8 mouse cellular contexts compared by ENCODE assay signal in the genomic region with DNA sequence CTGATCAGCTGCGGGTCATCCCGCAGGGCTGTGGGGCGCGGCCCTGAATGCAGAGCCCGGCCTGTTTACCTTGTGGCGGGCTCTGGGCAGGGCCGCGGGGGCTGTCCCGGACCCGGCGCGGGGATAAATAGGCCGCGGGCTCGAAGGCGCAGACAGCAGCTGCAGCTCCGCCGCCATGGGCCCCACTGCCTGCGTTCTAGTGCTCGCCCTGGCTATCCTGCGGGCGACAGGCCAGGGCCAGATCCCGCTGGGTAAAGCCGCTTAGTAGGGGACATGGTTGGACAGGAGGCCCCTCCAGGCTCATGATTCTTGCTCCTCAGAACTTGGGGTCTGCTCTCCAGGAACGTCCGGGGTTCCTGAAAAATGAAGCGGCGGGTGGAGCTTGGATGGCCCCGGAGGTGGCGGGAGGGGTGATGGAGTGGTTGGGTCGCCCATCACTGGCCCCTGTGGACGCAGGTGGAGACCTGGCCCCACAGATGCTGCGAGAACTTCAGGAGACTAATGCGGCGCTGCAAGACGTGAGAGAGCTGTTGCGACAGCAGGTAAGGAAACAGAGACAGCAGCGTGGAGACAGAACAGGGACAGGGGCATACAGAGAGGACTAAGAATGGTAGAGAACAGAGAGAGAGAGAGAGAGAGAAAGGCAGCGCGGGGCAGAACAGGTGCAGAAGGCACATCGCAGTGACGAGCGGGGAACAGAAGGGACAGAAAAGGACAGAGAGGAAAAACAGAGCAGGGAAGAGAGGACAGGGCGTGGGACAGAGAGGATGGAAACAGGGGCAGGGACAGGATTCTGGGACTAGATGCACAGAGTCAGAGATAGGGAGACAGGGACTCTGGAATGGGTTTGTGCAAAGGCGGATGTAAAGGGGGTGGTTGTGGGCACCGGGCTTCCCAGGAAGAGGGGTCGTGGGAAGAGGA. TPM values are rescaled to one million over a fixed set of nuclear protein-coding genes. Genes with fewer than 3 reads are reported as not detected.
A peak's percentile ranks its signal among the peaks of the same experiment; 100 is the strongest.
DNase-seq lines count a peak whose midpoint lies in the region; ATAC-seq and TF ChIP-seq lines count a peak whose summit lies in the region.

A gene (plus strand): TSS at position 162 of the 921 bp plus-strand sequence.

- H3K9ac ChIP-seq in liver, embryonic 14.5 days (replicated peaks): no peak within 1 kb of the TSS

- peaks cover 44% of the 10 kb centered on the region for H3K4me1 ChIP-seq in E14TG2a.4 (replicated peaks; ENCODE audit: low read depth, low read length)
- peaks cover 36% of the 10 kb centered on the region for H3K4me1 ChIP-seq in forebrain, embryonic 10.5 days
- H3K4me1 ChIP-seq in liver, embryonic 14.5 days (replicated peaks; ENCODE audit: control insufficient read depth in 2 of 2, insufficient read depth in 2 of 2, low read length in 1 of 2): no peaks in the 10 kb centered on the region; a peak in 3 of 4 replicates

- no peak for TF ChIP-seq CTCF in E14TG2a.4 (conservative IDR thresholded peaks at IDR 0.05; ENCODE audit: low read length)
- TF ChIP-seq CTCF in liver, embryonic 14.5 days (IDR thresholded peaks at IDR 0.05; ENCODE audit: low read depth): no peak

- no peak for DNase-seq in gastrocnemius, postnatal 14 days
- DNase-seq in gastrocnemius, adult 18-20 months (ENCODE audit: low spot score): no peak
- no peak for DNase-seq in forebrain, embryonic 10.5 days (ENCODE audit: extremely low spot score, low spot score)
- DNase-seq in liver, embryonic 14.5 days (ENCODE audit: low read depth in 3 of 3, low spot score in 3 of 3): no peak
- no peak for DNase-seq in frontal cortex, adult 2 months (ENCODE audit: extremely low spot score in 1 of 2, low spot score in 1 of 2)
- DNase-seq in B cell, adult 2 months: no peak
- DNase-seq in urinary bladder, postnatal 25 days (ENCODE audit: low spot score): no peak

- no peaks in the 10 kb centered on the region for H3K36me3 ChIP-seq in E14TG2a.4 (ENCODE audit: insufficient read depth, low read length)
- no peaks in the 10 kb centered on the region for H3K36me3 ChIP-seq in forebrain, embryonic 10.5 days (replicated peaks)
- no peaks in the 10 kb centered on the region for H3K36me3 ChIP-seq in liver, embryonic 14.5 days (replicated peaks; ENCODE audit: control insufficient read depth, insufficient read depth, low read depth)

- H3K4me2 ChIP-seq in liver, embryonic 14.5 days (ENCODE audit: low read depth): peak within 1 kb of the TSS; percentile 32

- H3K9me3 ChIP-seq in E14TG2a.4 (ENCODE audit: low read length): no peaks in the 10 kb centered on the region
- H3K9me3 ChIP-seq in forebrain, embryonic 10.5 days: no peaks in the 10 kb centered on the region
- no peaks in the 10 kb centered on the region for H3K9me3 ChIP-seq in liver, embryonic 14.5 days (ENCODE audit: control insufficient read depth, low read length)

- ATAC-seq in liver, embryonic 14.5 days (ENCODE audit: insufficient read depth): no peak

- peaks cover 77% of the 10 kb centered on the region for H3K27me3 ChIP-seq in E14TG2a.4 (ENCODE audit: insufficient read depth, low read length)
- peaks cover 96% of the 10 kb centered on the region for H3K27me3 ChIP-seq in forebrain, embryonic 10.5 days (ENCODE audit: poor library complexity, severe bottlenecking)
- peaks cover 73% of the 10 kb centered on the region for H3K27me3 ChIP-seq in liver, embryonic 14.5 days (ENCODE audit: control insufficient read depth, insufficient read depth, low read length)

- no peak within 1 kb of the TSS for H3K27ac ChIP-seq in forebrain, embryonic 10.5 days
- H3K27ac ChIP-seq in liver, embryonic 14.5 days: no peak within 1 kb of the TSS

- intact Hi-C loops in gastrocnemius, postnatal 14 days (cut with DNase I; ENCODE audit: low total_unique reads): no loop called here

- TF ChIP-seq EP300 in liver, embryonic 14.5 days (IDR thresholded peaks at IDR 0.05; ENCODE audit: low read depth): no peak

- WGBS in forebrain, embryonic 10.5 days: 2% methylated on average over 47 of the region's 47 CpGs
- WGBS in liver, embryonic 14.5 days (ENCODE audit: insufficient replicate concordance): 5% methylated on average over 47 of the region's 47 CpGs

- peak within 1 kb of the TSS; percentile 84 for H3K4me3 ChIP-seq in E14TG2a.4 (replicated peaks; ENCODE audit: low read length)
- H3K4me3 ChIP-seq in forebrain, embryonic 10.5 days: peak within 1 kb of the TSS; percentile 51
- H3K4me3 ChIP-seq in liver, embryonic 14.5 days (ENCODE audit: insufficient read depth in 1 of 2, low read depth in 2 of 2, low read length in 2 of 2): peak within 1 kb of the TSS; percentile 16 to 25

RNA-seq across cellular contexts. Expression of the gene that starts here (rescaled TPM):
- 10 to 100 TPM; 18.6 to 19.6 TPM for total RNA-seq in gastrocnemius, postnatal 14 days (2021)
- 10 to 100 TPM in 1 of 2 experiments, 1 to 10 TPM in 1; 6.9 to 14.9 TPM for total RNA-seq in gastrocnemius, adult 18-20 months (2021)
- polyA plus RNA-seq in forebrain, embryonic 10.5 days (2016; fragmentation: Nextera tagmentation; extraction: Ambion mirVana): 0.19 and 0.38 TPM in 2 replicates
- polyA plus RNA-seq in liver, embryonic 14.5 days (2012; rRNA removed): 0.39 and 0.47 TPM in 2 replicates
- 0.29 and 0.85 TPM in 2 replicates for polyA plus RNA-seq in liver, embryonic 14.5 days (2014; fragmentation: Nextera tagmentation; extraction: Ambion mirVana)
- 0.19 and 0.26 TPM in 2 replicates for polyA plus RNA-seq in frontal cortex, adult 2 months (2012; rRNA removed)

Comparison
In these comparisons a context has a peak if more than half of its experiments do, and no peak if none do; other contexts are left out.
1. H3K4me3 ChIP-seq: peak in every context shown above with its lines; median percentile 84 in E14TG2a.4; 51 in forebrain, embryonic 10.5 days; 20 in liver, embryonic 14.5 days.